Mouse (Mus musculus) brown adipose tissue, adult 24 weeks (tissue): ENCODE data around the gene Ntn4. TPM values are rescaled to one million over a fixed set of nuclear protein-coding genes. Genes with fewer than 3 reads are reported as not detected.

Experiments used
- H3K27ac ChIP-seq: fragments of 200-500 bp; replicated peaks from 2 replicates; pipeline ENCODE4 v1.5.1; 2012; ENCODE audit warnings: low read depth, mild to moderate bottlenecking, low read length
- H3K4me1 ChIP-seq: fragments of 200-500 bp; 2 replicates; pipeline ENCODE4 v1.6.1; 2012; ENCODE audit warnings: low read length, mixed read lengths; ENCODE audit not compliant: control insufficient read depth, insufficient read depth, insufficient read length
- H3K4me3 ChIP-seq: fragments of 200-500 bp; 2 replicates; pipeline ENCODE4 v1.5.1; 2012; ENCODE audit warnings: low read depth, mild to moderate bottlenecking, low read length, moderate library complexity; ENCODE audit not compliant: insufficient read depth
- polyA plus RNA-seq: library from polyadenylated mRNA; stranded (reverse); fragments of >200 nt; gene quantifications from 2 replicates; pipeline ENCODE4 v1.2.4, GENCODE M21; 2012; ENCODE audit not compliant: missing spikeins, insufficient read depth, insufficient read length

Ntn4 gene
- polyA plus RNA-seq, 1 experiment, result 6.3 TPM

DNA sequence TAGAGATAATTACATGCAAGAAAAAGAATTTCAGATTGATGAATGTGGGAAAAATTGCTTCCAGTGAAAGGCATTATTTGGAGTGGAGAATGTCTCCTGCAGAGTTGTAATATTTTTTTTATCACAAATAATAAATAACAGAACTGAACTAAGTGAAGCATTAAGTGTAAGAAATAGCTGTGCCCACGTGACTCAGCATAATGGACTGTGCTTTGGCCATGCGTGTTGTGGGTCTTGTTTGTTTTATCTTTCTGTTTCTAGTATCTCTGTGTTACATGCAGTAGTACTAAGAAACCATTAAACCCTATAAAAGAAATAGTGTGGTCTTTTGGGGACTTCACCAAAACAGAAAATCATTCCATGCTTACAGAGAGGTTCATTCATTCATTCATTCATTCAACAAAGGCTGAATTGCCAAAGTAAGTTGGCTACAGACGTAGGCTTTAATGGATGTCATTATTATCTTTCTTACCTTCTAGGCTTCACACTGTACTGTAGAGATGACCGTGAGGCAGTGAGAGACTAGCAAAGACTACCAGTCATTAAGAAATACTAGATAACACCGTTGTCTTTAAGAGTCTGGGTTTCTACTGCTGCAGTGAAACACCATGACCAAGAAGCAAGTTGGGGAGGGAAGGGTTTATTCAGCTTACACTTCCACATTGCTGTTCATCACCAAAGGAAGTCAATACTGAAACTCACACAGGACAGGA is 81.3 kb downstream of the Ntn4 start:
- Histone ChIP-seq H3K4me1 (no peaks in the 10 kb centered on the region), H3K27ac (no peak overlapping the region), H3K4me3 (no peak overlapping the region)

DNA sequence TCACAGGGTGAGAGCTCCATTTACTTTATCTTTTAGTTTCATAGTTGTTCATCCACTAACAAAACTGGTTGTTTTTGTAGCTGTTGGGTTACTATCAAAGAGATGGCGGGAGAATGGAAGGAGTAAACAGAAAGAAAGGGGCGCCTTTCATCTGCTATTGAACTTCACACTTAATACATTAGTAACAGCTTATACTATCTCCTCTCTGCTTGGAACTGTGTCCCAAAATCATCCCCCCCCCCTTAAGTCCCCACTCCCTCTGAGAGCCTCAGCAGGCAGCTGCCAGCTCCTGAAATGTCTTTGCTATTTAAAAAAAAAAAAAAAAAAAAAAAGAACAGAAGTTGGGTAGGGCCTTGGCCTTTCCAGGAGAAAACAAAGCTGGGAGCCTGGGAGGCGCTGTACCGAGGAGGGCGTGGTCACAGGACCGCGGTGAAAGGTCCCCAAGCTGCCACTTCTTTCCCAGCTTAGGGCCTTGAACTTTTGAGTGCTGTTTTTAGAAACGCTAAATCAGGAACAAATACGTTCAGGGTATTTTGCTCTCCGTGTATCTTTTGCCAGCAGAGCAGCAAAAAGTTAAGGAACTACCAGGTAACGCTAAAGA is 83.6 kb downstream of the Ntn4 start:
- Histone ChIP-seq H3K4me1 (no peaks in the 10 kb centered on the region), H3K27ac (peak overlapping the region; percentile 17; the same call in 1 of the 2 replicates), H3K4me3 (no peak overlapping the region)

DNA sequence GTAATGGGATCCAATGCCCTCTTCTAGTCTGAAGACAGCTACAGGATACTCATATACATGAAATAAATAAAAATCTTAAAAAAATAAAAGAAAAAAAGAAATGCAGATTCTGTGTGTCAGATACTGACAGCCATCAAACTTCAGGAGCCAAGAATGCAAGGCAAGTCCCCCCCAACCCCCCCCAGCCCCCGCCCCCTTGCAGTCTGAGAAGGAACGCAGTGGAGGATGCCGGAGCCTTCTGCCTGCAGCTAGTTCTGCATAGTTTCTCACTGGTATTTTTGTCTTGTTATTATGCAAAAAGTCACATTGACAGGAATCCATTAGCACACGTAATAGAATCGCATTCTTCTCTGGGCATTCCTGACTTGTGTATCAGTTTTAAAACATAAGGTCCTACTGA is 87.7 kb downstream of the Ntn4 start:
- Histone ChIP-seq H3K27ac (no peak overlapping the region), H3K4me3 (no peak overlapping the region), H3K4me1 (no peaks in the 10 kb centered on the region)

DNA sequence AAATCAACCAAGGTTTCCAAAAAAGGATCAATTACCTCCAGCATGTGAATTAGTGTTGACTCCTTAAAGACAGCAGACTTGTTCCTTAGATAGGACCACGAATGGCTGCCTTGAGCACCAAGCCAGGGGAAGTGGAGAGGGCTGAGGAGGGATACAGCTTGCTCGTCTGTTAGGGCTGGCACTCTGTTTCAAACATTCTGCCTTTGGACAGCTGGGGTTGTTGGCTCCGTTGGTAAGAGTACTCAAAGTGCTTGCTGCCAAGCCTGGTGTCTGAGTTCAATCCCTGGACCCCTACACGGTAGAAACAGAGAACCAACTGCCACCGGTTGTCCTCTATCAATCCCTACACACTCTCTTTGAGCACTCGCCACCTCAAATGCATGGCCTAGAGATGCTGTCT is 90.0 kb downstream of the Ntn4 start:
- no peak overlapping the region for H3K4me3 ChIP-seq
- no peak overlapping the region for H3K27ac ChIP-seq
- H3K4me1 ChIP-seq, result no peaks in the 10 kb centered on the region

DNA sequence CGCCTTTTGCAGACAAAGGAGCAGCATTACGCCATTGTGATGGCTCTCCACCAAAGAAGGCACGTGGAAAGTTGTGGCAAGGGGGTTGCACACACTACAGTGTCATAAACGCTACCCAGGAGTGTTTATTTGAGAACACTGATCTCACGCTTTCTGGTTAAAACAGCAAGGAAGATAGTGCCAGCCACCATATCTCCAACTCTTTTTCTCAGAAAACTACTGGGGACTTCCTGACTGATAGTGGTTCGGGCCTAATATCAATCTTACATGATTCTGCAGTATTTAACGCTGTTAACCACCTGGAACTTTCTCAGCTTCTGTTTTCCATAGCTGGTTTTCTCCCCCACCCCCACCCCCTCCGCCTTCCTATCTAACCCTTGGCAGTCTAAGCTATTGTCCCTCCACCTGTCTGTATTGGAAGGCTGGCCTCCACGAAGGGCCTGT is 90.8 kb downstream of the Ntn4 start:
- no peak overlapping the region for H3K27ac ChIP-seq
- no peaks in the 10 kb centered on the region for H3K4me1 ChIP-seq
- no peak overlapping the region for H3K4me3 ChIP-seq

DNA sequence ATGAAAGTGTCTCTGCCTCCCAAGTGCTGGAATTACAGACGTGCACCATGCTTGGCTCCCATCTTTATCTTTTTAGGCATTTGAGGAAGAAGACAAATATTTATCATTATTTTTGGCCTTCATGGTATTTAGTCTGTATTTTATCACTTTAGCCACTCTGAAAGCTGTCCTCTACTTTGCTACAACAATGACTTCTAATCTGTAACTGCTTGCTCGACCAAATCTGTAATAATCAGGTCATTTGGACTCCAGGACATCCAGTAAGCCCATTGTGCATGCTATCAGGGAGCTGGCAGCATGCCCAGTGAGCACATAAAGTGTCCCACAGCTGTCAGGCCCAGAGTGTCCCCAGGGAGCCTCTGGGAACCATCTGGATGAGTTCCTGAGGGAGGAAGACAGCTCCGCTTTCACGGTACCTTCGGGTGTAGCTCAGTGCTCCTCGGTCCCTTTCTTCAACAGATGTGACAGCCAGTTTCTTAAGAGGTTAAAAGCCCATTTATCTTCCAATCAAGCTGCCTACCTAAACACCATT is 95.7 kb downstream of the Ntn4 start:
- Histone ChIP-seq H3K27ac (no peak overlapping the region), H3K4me3 (no peak overlapping the region), H3K4me1 (no peaks in the 10 kb centered on the region)

DNA sequence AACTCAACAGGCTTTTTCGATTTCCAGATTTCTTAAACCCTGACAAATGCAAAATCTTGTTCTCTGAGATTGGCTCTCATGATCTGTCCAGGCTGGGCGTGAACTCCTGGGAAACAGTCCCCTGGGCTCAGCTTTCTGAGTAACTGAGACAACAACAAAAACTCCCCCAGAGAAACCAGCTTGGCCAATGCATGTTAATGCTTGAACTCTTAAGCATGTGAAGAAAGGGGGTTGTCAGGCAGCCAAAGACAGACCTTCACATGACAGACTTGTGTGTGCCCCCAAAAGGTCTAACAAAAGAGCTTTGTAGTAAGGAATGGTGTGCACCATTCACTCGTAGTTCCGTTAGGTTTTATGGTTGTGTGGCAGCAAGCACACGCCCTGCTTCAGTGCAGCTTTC is 96.6 kb downstream of the Ntn4 start:
- Histone ChIP-seq H3K4me3 (no peak overlapping the region), H3K27ac (peak overlapping the region; percentile 87), H3K4me1 (no peaks in the 10 kb centered on the region)

DNA sequence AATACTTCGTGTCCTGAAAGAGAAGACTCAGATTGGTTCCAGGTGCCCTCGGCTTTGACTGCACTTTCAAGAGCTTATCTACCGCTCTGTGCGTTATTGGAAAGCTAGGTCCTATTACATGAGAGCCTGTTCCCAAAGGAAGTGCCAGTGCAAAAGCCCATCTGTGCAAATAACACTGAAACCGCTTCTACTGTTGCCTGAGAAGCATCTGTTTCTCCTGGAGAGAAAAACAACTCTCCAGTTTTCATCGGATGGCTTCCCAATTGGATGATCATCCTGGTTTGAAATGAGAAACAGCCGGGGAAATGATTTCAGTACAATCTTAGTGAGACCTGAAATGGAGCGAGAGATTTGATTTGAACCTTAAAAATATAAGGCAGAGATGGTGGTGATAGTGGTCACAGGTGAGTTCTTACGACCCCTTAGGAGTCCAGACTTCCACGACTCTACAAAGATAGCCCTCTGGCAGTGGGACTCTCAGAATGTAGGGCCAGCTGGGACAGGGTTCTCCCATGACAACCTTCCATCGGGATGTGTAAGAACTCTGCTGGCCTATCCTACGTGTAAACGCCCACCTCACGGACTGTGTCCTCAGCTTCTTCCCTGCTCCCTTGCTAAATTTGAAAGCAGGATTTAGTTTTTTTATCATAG is 101.1 kb downstream of the Ntn4 start:
- H3K27ac ChIP-seq, result no peak overlapping the region
- no peaks in the 10 kb centered on the region for H3K4me1 ChIP-seq
- no peak overlapping the region for H3K4me3 ChIP-seq

DNA sequence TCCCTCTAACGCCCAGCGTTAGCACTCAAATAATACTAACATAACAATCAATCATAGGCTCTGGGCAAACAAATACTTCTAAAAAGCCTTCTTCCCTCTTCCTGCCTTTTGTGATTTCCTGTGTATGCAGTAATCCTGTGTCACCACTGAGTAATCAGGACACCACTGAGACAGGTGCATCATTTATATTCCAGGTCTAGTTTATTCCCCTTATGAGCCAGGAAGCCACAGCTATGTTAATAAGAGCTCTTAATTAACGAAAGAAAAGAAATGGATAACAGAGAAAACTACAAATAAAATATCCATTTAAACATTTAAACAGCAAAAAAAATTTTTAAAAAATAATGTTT is 101.6 kb downstream of the Ntn4 start:
- H3K4me3 ChIP-seq, result no peak overlapping the region
- H3K27ac ChIP-seq, result no peak overlapping the region
- H3K4me1 ChIP-seq, result no peaks in the 10 kb centered on the region

DNA sequence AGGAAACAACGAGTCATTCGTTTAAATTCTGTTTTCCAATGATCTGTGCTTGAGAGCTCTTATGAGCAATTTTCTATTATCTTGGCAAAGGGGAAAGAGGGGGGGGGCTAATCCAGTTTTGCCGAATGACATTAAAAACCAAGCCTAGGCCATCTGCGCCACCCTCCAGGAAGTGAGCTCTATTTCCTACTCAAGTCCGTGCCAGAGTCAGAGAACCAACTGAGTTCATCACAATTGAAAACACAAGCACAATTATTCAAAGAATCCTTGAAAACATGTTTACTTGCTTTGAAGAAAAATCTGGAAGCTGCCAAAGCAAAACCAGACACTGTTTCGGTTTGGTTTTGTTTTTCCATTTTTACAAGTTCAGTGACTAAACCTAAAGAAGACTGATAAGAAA is 102.1 kb downstream of the Ntn4 start:
- H3K4me1 ChIP-seq, result no peaks in the 10 kb centered on the region
- no peak overlapping the region for H3K4me3 ChIP-seq
- H3K27ac ChIP-seq, result no peak overlapping the region

DNA sequence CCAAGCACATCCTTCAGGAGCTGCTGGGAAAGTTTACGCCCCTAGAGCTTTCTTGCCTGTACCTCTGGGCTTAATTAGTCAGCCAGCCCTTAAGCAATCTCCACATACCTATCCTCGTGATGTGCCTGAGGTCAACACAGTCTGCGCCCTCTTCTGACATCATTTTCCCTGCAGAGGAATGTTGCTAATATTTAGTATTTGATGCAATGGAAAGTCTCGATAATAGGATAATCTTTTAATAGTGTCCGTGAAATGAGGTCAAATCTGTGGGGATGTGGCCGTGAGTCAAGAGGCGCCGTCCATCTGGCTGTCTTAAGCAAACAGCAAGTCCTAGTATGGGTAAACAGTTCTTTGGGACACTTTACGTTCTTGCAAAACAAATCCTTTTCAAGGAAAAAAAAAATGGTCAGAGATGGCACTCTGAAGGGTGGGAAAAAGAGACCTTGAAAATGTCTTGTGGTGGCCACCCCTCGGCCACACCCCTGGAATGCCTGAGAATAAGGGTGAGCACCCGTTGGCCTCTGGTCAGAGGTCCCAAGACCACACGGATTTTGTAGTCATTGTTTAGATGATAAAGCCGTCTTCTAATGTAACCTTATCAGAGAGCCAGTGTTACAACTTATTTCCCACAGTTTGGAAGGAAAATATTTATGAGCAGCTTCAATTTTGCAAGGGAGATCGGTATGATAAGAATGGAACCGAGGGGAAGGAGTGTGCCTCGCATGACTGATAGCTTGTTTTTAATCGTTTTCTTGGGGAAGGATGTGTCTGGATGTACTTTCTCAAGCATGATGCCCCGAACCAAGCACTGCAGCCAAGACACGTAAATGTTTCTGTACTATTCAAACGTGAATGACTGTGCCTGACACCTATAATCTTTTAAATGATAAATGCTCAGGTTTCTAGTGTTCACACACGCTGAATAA is 109.0 kb downstream of the Ntn4 start:
- H3K4me3 ChIP-seq, result no peak overlapping the region
- peak overlapping the region; percentile 41 for H3K27ac ChIP-seq
- no peaks in the 10 kb centered on the region for H3K4me1 ChIP-seq

DNA sequence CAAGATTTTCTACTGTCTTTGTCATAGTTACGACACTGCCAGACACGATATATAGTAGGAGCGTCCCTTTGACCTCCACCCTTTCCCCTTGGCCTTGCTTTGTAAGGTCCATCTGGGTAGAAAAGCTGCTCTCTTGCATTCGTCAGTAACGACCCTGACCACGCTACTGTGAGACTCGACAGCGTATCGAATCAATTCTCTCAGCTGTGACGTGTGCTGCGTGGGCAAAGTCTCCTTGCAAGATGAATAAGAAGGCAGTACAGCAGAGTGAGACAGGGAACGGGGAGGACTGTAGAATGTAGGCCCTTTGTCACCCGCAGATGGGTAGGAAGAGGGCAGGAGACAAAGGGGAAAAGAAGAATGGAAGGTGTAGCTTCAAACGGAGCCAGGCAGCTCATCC is 110.8 kb downstream of the Ntn4 start:
- H3K4me1 ChIP-seq, result no peaks in the 10 kb centered on the region
- H3K27ac ChIP-seq, result no peak overlapping the region
- no peak overlapping the region for H3K4me3 ChIP-seq

DNA sequence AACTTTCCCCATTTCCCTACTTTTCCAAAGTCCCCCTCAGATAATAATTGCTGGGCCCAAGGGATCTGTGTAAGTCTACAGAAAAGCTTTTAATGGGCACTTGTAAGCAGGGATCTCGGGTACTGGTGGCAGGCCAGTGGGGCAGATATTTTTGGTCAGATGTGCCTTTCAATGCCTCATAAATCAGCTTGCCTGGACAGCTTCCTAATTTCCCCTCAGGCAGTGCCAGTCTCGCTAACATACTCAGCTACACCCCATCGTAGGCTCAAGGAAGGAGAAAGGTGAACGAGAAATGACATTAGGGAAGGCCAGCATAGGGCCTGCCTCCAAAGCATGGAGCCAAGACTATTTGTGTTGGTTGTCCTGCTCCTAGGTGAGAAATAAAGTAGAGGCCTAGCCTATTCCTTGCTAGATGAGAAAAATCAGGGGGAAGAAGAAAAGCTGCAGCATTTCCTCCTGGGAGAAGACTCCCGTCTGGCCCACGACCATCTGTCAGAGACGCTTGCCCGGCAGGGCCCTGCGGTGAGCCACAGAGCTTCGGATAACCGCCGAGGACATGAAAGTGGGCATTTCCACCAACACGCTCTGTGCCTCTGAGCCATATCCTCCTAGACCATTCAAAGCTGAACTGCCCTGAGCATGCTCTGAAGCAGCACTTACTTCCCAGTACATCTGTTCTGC is 113.4 kb downstream of the Ntn4 start:
- no peak overlapping the region for H3K27ac ChIP-seq
- H3K4me1 ChIP-seq, result no peaks in the 10 kb centered on the region
- H3K4me3 ChIP-seq, result no peak overlapping the region

DNA sequence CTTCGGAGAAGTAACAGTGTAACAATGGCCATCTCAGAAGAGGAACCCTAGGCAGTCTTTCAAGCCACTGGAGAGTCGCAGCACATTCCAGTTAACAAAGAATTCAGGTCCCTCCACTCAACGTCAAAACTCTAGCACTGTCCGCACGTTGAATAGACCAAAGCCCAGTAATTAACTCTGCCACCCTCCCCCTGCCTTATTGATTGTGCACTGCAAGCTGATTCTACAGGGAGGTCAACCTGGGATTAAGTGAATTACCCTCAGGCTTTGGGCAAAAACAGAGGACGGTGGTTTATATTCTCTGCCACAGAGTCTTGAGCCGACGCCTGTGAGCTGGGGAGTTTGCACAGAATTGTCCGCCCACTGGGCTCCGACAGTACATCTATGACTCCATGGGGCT is 115.7 kb downstream of the Ntn4 start:
- Histone ChIP-seq H3K27ac (no peak overlapping the region), H3K4me1 (no peaks in the 10 kb centered on the region), H3K4me3 (no peak overlapping the region)
